8 mouse cellular contexts compared by ENCODE assay signal in the genomic region with DNA sequence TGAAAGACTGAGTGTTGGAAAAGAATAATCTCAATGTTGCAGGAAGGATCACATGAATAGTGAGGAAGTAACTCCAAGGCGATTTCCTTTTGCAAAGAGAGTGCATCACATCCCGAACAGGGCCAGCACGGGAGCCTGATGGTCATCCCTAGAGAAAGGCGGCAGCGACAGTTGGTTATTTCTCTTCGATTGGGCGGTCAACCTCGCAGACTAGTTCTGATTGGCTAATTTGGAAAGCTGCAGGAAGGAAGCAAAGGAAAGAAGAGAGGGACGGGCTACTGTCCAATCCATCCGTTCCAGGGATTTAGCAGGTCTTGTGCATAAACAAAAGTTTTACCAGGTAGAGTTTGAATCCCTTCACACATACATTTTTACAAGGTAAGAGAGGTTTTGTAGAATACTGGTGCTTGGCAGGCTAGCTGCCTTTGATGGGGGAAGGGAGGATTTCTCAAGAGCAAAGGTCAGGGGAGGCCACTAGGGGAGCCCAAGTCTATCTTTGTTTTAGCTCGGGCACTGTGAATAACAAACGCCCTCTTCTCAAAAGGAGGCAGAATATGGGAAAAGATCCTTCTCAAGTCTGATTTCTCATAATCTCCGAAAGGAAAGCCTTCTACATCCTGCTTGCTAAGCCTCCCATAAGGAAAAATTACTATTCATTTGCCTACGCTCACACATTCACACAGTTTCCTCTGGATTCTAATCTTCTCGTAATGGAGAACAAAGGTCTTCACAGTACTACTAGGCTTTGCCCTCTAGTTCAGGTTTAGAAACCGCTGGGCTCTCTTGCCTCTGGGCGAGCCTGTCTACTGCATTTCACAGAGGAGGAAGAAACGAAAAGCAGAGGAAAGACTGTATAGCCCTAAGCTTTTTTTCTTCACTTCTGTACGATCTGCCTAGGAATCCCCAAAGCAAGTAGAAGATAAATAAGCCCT.
DNase-seq lines count a peak whose midpoint lies in the region; ATAC-seq and TF ChIP-seq lines count a peak whose summit lies in the region.

No protein-coding gene starts in this region.

- ATAC-seq in heart, postnatal 0 days (ENCODE audit: insufficient read depth, low read depth) = peak; percentile 76
- ATAC-seq in lung, postnatal 0 days = peak; percentile 68
- ATAC-seq in erythroblast, adult 5-6 weeks (replicated peaks; ENCODE audit: low FRiP score, poor library complexity, severe bottlenecking) = no peak

- H3K9ac ChIP-seq in heart, postnatal 0 days (replicated peaks; ENCODE audit: low read depth, low read length) = no peak overlapping the region
- H3K9ac ChIP-seq in lung, postnatal 0 days (replicated peaks; ENCODE audit: low read depth) = no peak overlapping the region

- peak; percentile 70 for DNase-seq in brain, adult 2 months (ENCODE audit: low read depth, low spot score)
- peak; percentile 84 for DNase-seq in heart, postnatal 0 days (ENCODE audit: low spot score)
- DNase-seq in kidney, postnatal 14 days = peak; percentile 70
- DNase-seq in lung, postnatal 0 days (ENCODE audit: low spot score) = peak; percentile 80
- DNase-seq in retina, adult 2 months (ENCODE audit: low read depth, low spot score) = peak; percentile 30

- no peak for TF ChIP-seq EP300 in heart, postnatal 0 days (IDR thresholded peaks at IDR 0.05; ENCODE audit: low read depth)
- TF ChIP-seq EP300 in lung, postnatal 0 days (IDR thresholded peaks at IDR 0.05) = no peak

- H3K27ac ChIP-seq in embryonic fibroblast, embryonic 13.5 days (ENCODE audit: insufficient read depth, low read length) = peak overlapping the region; percentile 16; the same call in 1 of the 2 replicates
- peak overlapping the region; percentile 84 for H3K27ac ChIP-seq in heart, postnatal 0 days (ENCODE audit: low read depth)
- H3K27ac ChIP-seq in lung, postnatal 0 days (ENCODE audit: low read length) = no peak overlapping the region

- no peaks in the 10 kb centered on the region for H3K27me3 ChIP-seq in E14TG2a.4 (ENCODE audit: insufficient read depth, low read length)
- H3K27me3 ChIP-seq in heart, postnatal 0 days (ENCODE audit: control insufficient read depth, insufficient read depth, low read length) = no peaks in the 10 kb centered on the region
- H3K27me3 ChIP-seq in lung, postnatal 0 days (replicated peaks; ENCODE audit: insufficient read depth, low read length) = no peaks in the 10 kb centered on the region

- no peak for TF ChIP-seq POLR2A in embryonic fibroblast, embryonic 13.5 days (IDR thresholded peaks at IDR 0.05; ENCODE audit: low read depth, low read length)

- TF ChIP-seq CTCF in E14TG2a.4 (conservative IDR thresholded peaks at IDR 0.05; ENCODE audit: low read length) = peak; percentile 73
- no peak for TF ChIP-seq CTCF in embryonic fibroblast, embryonic 13.5 days (IDR thresholded peaks at IDR 0.05; ENCODE audit: borderline replicate concordance, insufficient read depth, low read length)
- TF ChIP-seq CTCF in heart, postnatal 0 days (IDR thresholded peaks at IDR 0.05; ENCODE audit: low read depth) = peak; percentile 61
- TF ChIP-seq CTCF in lung, postnatal 0 days (IDR thresholded peaks at IDR 0.05) = peak; percentile 73

- H3K4me3 ChIP-seq in E14TG2a.4 (replicated peaks; ENCODE audit: low read length) = peak overlapping the region; percentile 30
- no peak overlapping the region for H3K4me3 ChIP-seq in embryonic fibroblast, embryonic 13.5 days (ENCODE audit: insufficient read depth, low read length)
- H3K4me3 ChIP-seq in heart, postnatal 0 days (ENCODE audit: low read depth, low read length) = no peak overlapping the region
- no peak overlapping the region for H3K4me3 ChIP-seq in lung, postnatal 0 days (ENCODE audit: low read depth, low read length)

- no peaks in the 10 kb centered on the region for H3K36me3 ChIP-seq in E14TG2a.4 (ENCODE audit: insufficient read depth, low read length)
- no peaks in the 10 kb centered on the region for H3K36me3 ChIP-seq in heart, postnatal 0 days (replicated peaks; ENCODE audit: control insufficient read depth, insufficient read depth, low read length)
- no peaks in the 10 kb centered on the region for H3K36me3 ChIP-seq in lung, postnatal 0 days (ENCODE audit: insufficient read depth, low read length)

- H3K4me1 ChIP-seq in E14TG2a.4 (replicated peaks; ENCODE audit: low read depth, low read length) = peaks cover 46% of the 10 kb centered on the region
- H3K4me1 ChIP-seq in embryonic fibroblast, embryonic 13.5 days (ENCODE audit: control insufficient read depth, insufficient read depth, low read length) = peaks cover 3% of the 10 kb centered on the region; the same call in 1 of the 2 replicates
- peaks cover 13% of the 10 kb centered on the region for H3K4me1 ChIP-seq in heart, postnatal 0 days (ENCODE audit: control insufficient read depth, insufficient read depth)
- H3K4me1 ChIP-seq in lung, postnatal 0 days (ENCODE audit: insufficient read depth, low read depth, low read length) = 0 out of 2 replicates have a peak, but pooled peaks cover 3% of the 10 kb centered on the region

- WGBS in heart, postnatal 0 days = 55% methylated on average over 19 of the region's 19 CpGs
- 60% methylated on average over 19 of the region's 19 CpGs for WGBS in lung, postnatal 0 days

- no peak overlapping the region for H3K4me2 ChIP-seq in heart, postnatal 0 days (ENCODE audit: low read depth, low read length)
- H3K4me2 ChIP-seq in lung, postnatal 0 days (replicated peaks; ENCODE audit: low read depth, low read length) = no peak overlapping the region

- peaks cover 19% of the 10 kb centered on the region for H3K9me3 ChIP-seq in E14TG2a.4 (ENCODE audit: low read length)
- no peaks in the 10 kb centered on the region for H3K9me3 ChIP-seq in heart, postnatal 0 days (replicated peaks; ENCODE audit: control insufficient read depth, low read length)
- no peaks in the 10 kb centered on the region for H3K9me3 ChIP-seq in lung, postnatal 0 days (ENCODE audit: low read length)

Comparison
In these comparisons a context has a peak if more than half of its experiments do, and no peak if none do; other contexts are left out.
1. DNase-seq: peak in every context shown above with its lines; median percentile 84 in heart, postnatal 0 days; 80 in lung, postnatal 0 days; 70 in brain, adult 2 months; 70 in kidney, postnatal 14 days; 30 in retina, adult 2 months.